In genomic region chr2:58495271-58495670, GRCm38 (mm10) we compare ENCODE assay signal across 27 mouse cellular contexts. TPM values are rescaled to one million over a fixed set of nuclear protein-coding genes. Genes with fewer than 3 reads are reported as not detected.
DNase-seq lines count a peak whose midpoint lies in the region; ATAC-seq lines count a peak whose summit lies in the region.
"Had no signal": no experiment of that assay in that cellular context is flagged by ENCODE, and none has a peak within 500 bp of the region (broad histone marks: within the 10 kb centered on the region; RNA-seq: fewer than 3 reads in every experiment).

No protein-coding gene starts in this region.

- no peaks in the 10 kb centered on the region for H3K27me3 ChIP-seq in heart, embryonic 11.5 days (ENCODE audit: control insufficient read depth, insufficient read depth, low read length)
- H3K27me3 ChIP-seq: CH12.LX; embryonic facial prominence, embryonic 12.5 days; forebrain, embryonic 15.5 days; Patski had no signal

- intact Hi-C loops in heart, postnatal 14 days (cut with DNase I): no loop called here

- peaks cover 15% of the 10 kb centered on the region for H3K4me1 ChIP-seq in heart, embryonic 11.5 days (ENCODE audit: control insufficient read depth, insufficient read depth, low read length)

- H3K4me3 ChIP-seq in heart, embryonic 11.5 days (ENCODE audit: low read depth, low read length): no peak overlapping the region
- H3K4me3 ChIP-seq: embryonic facial prominence, embryonic 12.5 days; forebrain, embryonic 15.5 days had no signal

- no peak overlapping the region for H3K9ac ChIP-seq in heart, embryonic 11.5 days (ENCODE audit: low read depth, low read length)
- H3K9ac ChIP-seq: embryonic facial prominence, embryonic 12.5 days; forebrain, embryonic 15.5 days had no signal

- H3K27ac ChIP-seq in heart, embryonic 11.5 days (ENCODE audit: low read depth, low read length): no peak overlapping the region
- H3K27ac ChIP-seq: embryonic facial prominence, embryonic 12.5 days; forebrain, embryonic 15.5 days; hindbrain, postnatal 0 days had no signal

- no peak for ATAC-seq in heart, embryonic 11.5 days (replicated peaks; ENCODE audit: insufficient number of reproducible peaks, low FRiP score, low TSS enrichment)
- ATAC-seq: activated CD4-positive, CD25-positive, alpha-beta regulatory T cell, adult 4 months; forebrain, embryonic 15.5 days; hindbrain, postnatal 0 days; Patski had no signal

- WGBS in heart, embryonic 11.5 days (ENCODE audit: insufficient replicate concordance): 65% methylated on average over 3 of the region's 3 CpGs

- H3K9me3 ChIP-seq in heart, embryonic 11.5 days (replicated peaks; ENCODE audit: control insufficient read depth, low read length): no peaks in the 10 kb centered on the region
- H3K9me3 ChIP-seq: embryonic facial prominence, embryonic 12.5 days; forebrain, embryonic 15.5 days had no signal

- no peak overlapping the region for H3K4me2 ChIP-seq in heart, embryonic 11.5 days
- H3K4me2 ChIP-seq: embryonic facial prominence, embryonic 12.5 days; forebrain, embryonic 15.5 days had no signal

- peaks cover 10% of the 10 kb centered on the region; the same call in 1 of the 2 replicates for H3K36me3 ChIP-seq in heart, embryonic 11.5 days (ENCODE audit: control insufficient read depth, insufficient read depth, low read length)
- H3K36me3 ChIP-seq: embryonic facial prominence, embryonic 12.5 days; forebrain, embryonic 15.5 days had no signal

- DNase-seq in heart, adult 11 months: peak; percentile 96
- DNase-seq in testis, postnatal 14 days (ENCODE audit: low spot score): peak; percentile 43
- DNase-seq in testis, postnatal 10 days (ENCODE audit: low spot score): no peak
- peak; percentile 46 to 48 for DNase-seq in heart, postnatal 14 days
- DNase-seq in frontal cortex, postnatal 14 days (ENCODE audit: low spot score in 2 of 2): no peak
- DNase-seq in layer of hippocampus, adult 9-10 months (ENCODE audit: low spot score): no peak
- DNase-seq: adrenal gland, postnatal 14 days; cerebellum, adult 11-12 months; cerebellum, adult 9-10 months; cerebellum, postnatal 25 days; kidney, adult 11 months had no signal

RNA-seq across cellular contexts. Expression of gene Gm17409, which starts 25.4 kb away (rescaled TPM):
- polyA plus RNA-seq in heart, embryonic 11.5 days (2014; fragmentation: Nextera tagmentation; extraction: Ambion mirVana): not detected in 2 replicates
- not detected for total RNA-seq in heart, postnatal 14 days (2021)
- total RNA-seq: adrenal gland, adult 18-20 months; adrenal gland, postnatal 14 days; CH12.LX; gastrocnemius, adult 18-20 months; heart, postnatal 10 days; hindbrain, postnatal 0 days had no signal
- polyA plus RNA-seq: activated CD4-positive, CD25-positive, alpha-beta regulatory T cell, adult 4 months; cortical plate, adult 2 months; embryonic facial prominence, embryonic 12.5 days; forebrain, embryonic 11.5 days; forebrain, embryonic 15.5 days; gonadal fat pad, adult 2 months; hindbrain, embryonic 11.5 days; hindbrain, postnatal 0 days; intestine, embryonic 14.5 days; kidney, embryonic 14.5 days; Patski had no signal

Comparison
In these comparisons a context has a peak if more than half of its experiments do, and no peak if none do; other contexts are left out.
1. DNase-seq: peak in heart, adult 11 months (single experiment), testis, postnatal 14 days (single experiment) and heart, postnatal 14 days (2 of 2); none in testis, postnatal 10 days (single experiment), frontal cortex, postnatal 14 days (0 of 2) and layer of hippocampus, adult 9-10 months (single experiment).